Mouse (Mus musculus) heart, adult 2 months (tissue): ENCODE measurements around the gene Ptpre. TPM values are rescaled to one million over a fixed set of nuclear protein-coding genes. Genes with fewer than 3 reads are reported as not detected.
"Not testable (repeated sequence)": the region's sequence is repeated elsewhere in the genome, so short reads cannot be mapped to it uniquely, and the experiment has no call there.

Experiments
- DNase-seq, 2 experiments: peaks; one replicate each; pipeline ENCODE4 v3.0.0; 2021
- H3K27ac ChIP-seq: fragments of 200-600 bp; 2 replicates; pipeline ENCODE4 v1.8.1; 2022
- H3K27me3 ChIP-seq: fragments of 200-500 bp; 2 replicates; pipeline ENCODE4 v1.6.1; 2012; ENCODE audit warnings: mild to moderate bottlenecking, low read length, inconsistent platforms, mixed read lengths; ENCODE audit not compliant: control insufficient read depth, insufficient read depth
- H3K36me3 ChIP-seq: fragments of 200-500 bp; 2 replicates; pipeline ENCODE4 v1.6.1; 2012; ENCODE audit warnings: low read length, inconsistent platforms; ENCODE audit not compliant: control insufficient read depth, insufficient read depth
- H3K4me1 ChIP-seq: fragments of 200-500 bp; 2 replicates; pipeline ENCODE4 v1.6.1; 2011; ENCODE audit warnings: low read length; ENCODE audit not compliant: control insufficient read depth, insufficient read depth
- H3K4me3 ChIP-seq: fragments of 200-600 bp; 2 replicates; pipeline ENCODE4 v1.8.1; 2022
- H3K79me2 ChIP-seq: fragments of 200-500 bp; replicated peaks from 2 replicates; pipeline ENCODE4 v1.6.1; 2012; ENCODE audit warnings: mild to moderate bottlenecking, inconsistent platforms, low read length, moderate library complexity, mixed read lengths; ENCODE audit not compliant: control insufficient read depth, insufficient read depth
- H3K9ac ChIP-seq: fragments of 200-500 bp; 2 replicates; pipeline ENCODE4 v1.6.1; 2012; ENCODE audit warnings: low read depth, mild to moderate bottlenecking, control low read depth, inconsistent platforms, low read length, mixed read lengths
- CTCF ChIP-seq: fragments of 200-600 bp; IDR thresholded peaks from 2 replicates; pipeline ENCODE4 v1.8.1; 2022; ENCODE audit warnings: antibody characterized with exemption, mild to moderate bottlenecking, moderate library complexity
- EP300 ChIP-seq: fragments of 200-500 bp; IDR thresholded peaks from 2 replicates; pipeline ENCODE4 v1.6.1; 2011; ENCODE audit warnings: low read depth, low read length, control low read depth; ENCODE audit not compliant: insufficient read depth
- POLR2A ChIP-seq: fragments of 200-500 bp; IDR thresholded peaks from 2 replicates; pipeline ENCODE4 v1.6.1; 2011; ENCODE audit warnings: mild to moderate bottlenecking, low read depth, low read length, control low read depth; ENCODE audit not compliant: insufficient read depth
- WGBS: fragments of 180-500 bp; shearing (Covaris S2); methylation state at CpG from one replicate; pipeline ENCODE4 v1.1.7; 2018; 5-methylcytosine and 5-hydroxymethylcytosine counted together
- intact Hi-C: fragments of 180-260 bp; cut with DNase I; formaldehyde crosslinking; loops from one replicate; pipeline ENCODE4 v1.15.1; 2025
- polyA plus RNA-seq: library from polyadenylated mRNA; depleted of rRNA; stranded (reverse); fragments of >200 nt; gene quantifications from 2 replicates; pipeline ENCODE4 v1.2.3, GENCODE M21; 2012
- total RNA-seq, 2 experiments: library from RNA; stranded (reverse); gene quantifications; 2 replicates each; pipeline ENCODE4 v1.2.3; 2021

Gene Ptpre
- total and polyA plus RNA-seq, 3 experiments, result 2.8 to 4.1 (median 3.1) TPM

GRCm38 (mm10) chr7:135609655-135610054 lies 72.4 kb downstream of the Ptpre start:
- WGBS, result 24% methylated on average over 7 of the region's 7 CpGs
- no peak overlapping the region for H3K9ac ChIP-seq

GRCm38 (mm10) chr7:135612276-135612675 lies 75.0 kb downstream of the Ptpre start:
- Histone ChIP-seq H3K79me2 (no peaks in the 10 kb centered on the region), H3K36me3 (no peaks in the 10 kb centered on the region; the same call in 1 of the 2 replicates), H3K4me3 (no peak overlapping the region), H3K27me3 (no peaks in the 10 kb centered on the region), H3K4me1 (peaks cover 7% of the 10 kb centered on the region), H3K9ac (no peak overlapping the region), H3K27ac (no peak overlapping the region)
- TF ChIP-seq CTCF, result no peak
- TF ChIP-seq POLR2A, result no peak
- TF ChIP-seq EP300, result no peak
- no peak for DNase-seq
- intact Hi-C loops, result no loop called here
- WGBS, result 90% methylated on average over 16 of the region's 16 CpGs

More at GRCm38 (mm10) chr7:135609655-135610054, 72.4 kb downstream of the Ptpre start:
- no peak for DNase-seq
- Histone ChIP-seq H3K27me3 (no peaks in the 10 kb centered on the region), H3K4me3 (no peak overlapping the region), H3K27ac (peak overlapping the region; percentile 62), H3K4me1 (peaks cover 11% of the 10 kb centered on the region), H3K36me3 (no peaks in the 10 kb centered on the region; the same call in 1 of the 2 replicates), H3K79me2 (no peaks in the 10 kb centered on the region)
- intact Hi-C loops, result loop anchor here (2.0 kb wide), 1 partner anchor 23 kb away; no protein-coding TSS in a partner anchor
- no peak for TF ChIP-seq EP300
- no peak for TF ChIP-seq CTCF
- no peak for TF ChIP-seq POLR2A

GRCm38 (mm10) chr7:135612801-135613200 lies 75.5 kb downstream of the Ptpre start:
- Histone ChIP-seq H3K79me2 (no peaks in the 10 kb centered on the region), H3K27me3 (no peaks in the 10 kb centered on the region), H3K9ac (no peak overlapping the region), H3K36me3 (no peaks in the 10 kb centered on the region; the same call in 1 of the 2 replicates), H3K4me1 (peaks cover 7% of the 10 kb centered on the region), H3K4me3 (no peak overlapping the region), H3K27ac (no peak overlapping the region)
- intact Hi-C loops, result no loop called here
- TF ChIP-seq EP300 (no peak), POLR2A (no peak)
- 70% methylated on average over 7 of the region's 7 CpGs for WGBS
- no peak for DNase-seq

GRCm38 (mm10) chr7:135613380-135613779 lies 76.1 kb downstream of the Ptpre start:
- WGBS, result 96% methylated on average over 3 of the region's 3 CpGs
- no peaks in the 10 kb centered on the region for H3K79me2 ChIP-seq
- H3K27ac ChIP-seq, result no peak overlapping the region
- intact Hi-C loops, result no loop called here
- no peak overlapping the region for H3K4me3 ChIP-seq
- peaks cover 7% of the 10 kb centered on the region for H3K4me1 ChIP-seq
- no peak overlapping the region for H3K9ac ChIP-seq
- no peaks in the 10 kb centered on the region; the same call in 1 of the 2 replicates for H3K36me3 ChIP-seq
- no peak for DNase-seq
- no peak for TF ChIP-seq EP300
- no peak for TF ChIP-seq CTCF
- TF ChIP-seq POLR2A, result no peak
- no peaks in the 10 kb centered on the region for H3K27me3 ChIP-seq

- 79% methylated on average over 8 of the region's 8 CpGs for WGBS
- Histone ChIP-seq H3K27me3 (no peaks in the 10 kb centered on the region), H3K4me1 (peaks cover 2% of the 10 kb centered on the region; the same call in 1 of the 2 replicates), H3K9ac (no peak overlapping the region), H3K79me2 (no peaks in the 10 kb centered on the region), H3K4me3 (no peak overlapping the region), H3K27ac (no peak overlapping the region), H3K36me3 (no peaks in the 10 kb centered on the region; the same call in 1 of the 2 replicates)
- no peak for TF ChIP-seq EP300
- no peak for TF ChIP-seq POLR2A
- no peak for TF ChIP-seq CTCF
- DNase-seq, result no peak
- intact Hi-C loops, result no loop called here
Measured at GRCm38 (mm10) chr7:135614892-135615291, 77.6 kb downstream of the Ptpre start.

GRCm38 (mm10) chr7:135616479-135616878 lies 79.2 kb downstream of the Ptpre start:
- H3K4me1 ChIP-seq, H3K79me2 ChIP-seq, H3K36me3 ChIP-seq, DNase-seq, H3K4me3 ChIP-seq, H3K9ac ChIP-seq, H3K27me3 ChIP-seq, H3K27ac ChIP-seq: not testable (repeated sequence)
- peak; percentile 63 for TF ChIP-seq CTCF
- intact Hi-C loops, result loop anchor here (2.0 kb wide), 1 partner anchor 80 kb away; the partner anchor contains the start of gene Ptpre
